Mouse (Mus musculus): Measurements from ENCODE around the gene Atox1.
"Not testable (repeated sequence)": the region's sequence is repeated elsewhere in the genome, so short reads cannot be mapped to it uniquely, and the experiment has no call there.

Gene Atox1

GRCm38 (mm10) chr11:55449531-55449930 lies 11.5 kb downstream of the Atox1 start:
- no peak for DNase-seq

- peak in 1 of 2 experiments; percentile 22 for DNase-seq
Measured at GRCm38 (mm10) chr11:55446579-55446978, 14.5 kb downstream of the Atox1 start.

GRCm38 (mm10) chr11:55444772-55445171 lies 16.3 kb downstream of the Atox1 start:
- DNase-seq = no peak

GRCm38 (mm10) chr11:55439718-55440117 lies 21.3 kb downstream of the Atox1 start:
- DNase-seq = no peak

- DNase-seq = no peak
Measured at GRCm38 (mm10) chr11:55438031-55438430, 23.0 kb downstream of the Atox1 start.

- DNase-seq = no peak
Measured at GRCm38 (mm10) chr11:55436089-55436488, 24.9 kb downstream of the Atox1 start.

GRCm38 (mm10) chr11:55432981-55433380 lies 28.1 kb downstream of the Atox1 start:
- DNase-seq = no peak

GRCm38 (mm10) chr11:55429973-55430372 lies 31.1 kb downstream of the Atox1 start:
- no peak for DNase-seq

GRCm38 (mm10) chr11:55428186-55429012 lies 32.6 kb downstream of the Atox1 start:
- no peak for DNase-seq

- DNase-seq = no peak
Measured at GRCm38 (mm10) chr11:55424746-55425360, 36.2 kb downstream of the Atox1 start.

- no peak for DNase-seq
Measured at GRCm38 (mm10) chr11:55423756-55424155, 37.3 kb downstream of the Atox1 start.

GRCm38 (mm10) chr11:55422978-55423377 lies 38.1 kb downstream of the Atox1 start, which contains the start of gene Sparc:
Gene Sparc, minus strand, starts transcription at chr11:55423183.
- no peak for DNase-seq

GRCm38 (mm10) chr11:55419678-55420307 lies 41.2 kb downstream of the Atox1 start:
- no peak for DNase-seq

- DNase-seq = no peak
Measured at GRCm38 (mm10) chr11:55419296-55419677, 41.8 kb downstream of the Atox1 start.

GRCm38 (mm10) chr11:55418704-55419061 lies 42.4 kb downstream of the Atox1 start:
- no peak for DNase-seq

- no peak for DNase-seq
Measured at GRCm38 (mm10) chr11:55417898-55418703, 42.9 kb downstream of the Atox1 start.

GRCm38 (mm10) chr11:55416609-55417265 lies 44.3 kb downstream of the Atox1 start:
- DNase-seq = no peak

GRCm38 (mm10) chr11:55415731-55416130 lies 45.3 kb downstream of the Atox1 start:
- DNase-seq = not testable (repeated sequence)

- DNase-seq = no peak
Measured at GRCm38 (mm10) chr11:55415036-55415704, 45.9 kb downstream of the Atox1 start.

GRCm38 (mm10) chr11:55414314-55414713 lies 46.7 kb downstream of the Atox1 start:
- no peak for DNase-seq

- no peak for DNase-seq
Measured at GRCm38 (mm10) chr11:55413416-55413796, 47.6 kb downstream of the Atox1 start.
